Mouse (Mus musculus): ENCODE results near the gene Ccdc14.
"Not testable (repeated sequence)": the region's sequence is repeated elsewhere in the genome, so short reads cannot be mapped to it uniquely, and the experiment has no call there.

Gene Ccdc14

GRCm38 (mm10) chr16:34690334-34691144 is at the start of gene Ccdc14:
Gene Ccdc14, plus strand, starts transcription at chr16:34690616.
- DNase-seq (ENCODE audit: low read depth): peak; percentile 90

- no peak for DNase-seq (ENCODE audit: low read depth)
These were observed 46.7 kb upstream of the Ccdc14 start for GRCm38 (mm10) chr16:34643511-34644259.

- no peak for DNase-seq (ENCODE audit: low read depth)
These were observed 40.8 kb upstream of the Ccdc14 start, which contains the start of gene Ropn1 for GRCm38 (mm10) chr16:34649621-34650020. Gene Ropn1, plus strand, starts transcription at chr16:34649921.

- DNase-seq (ENCODE audit: low read depth): no peak
These were observed 37.4 kb upstream of the Ccdc14 start for GRCm38 (mm10) chr16:34653023-34653422.

- not testable (repeated sequence) for DNase-seq (ENCODE audit: low read depth)
These were observed 32.9 kb upstream of the Ccdc14 start for GRCm38 (mm10) chr16:34657566-34657965.

GRCm38 (mm10) chr16:34657983-34658382 is 32.4 kb upstream of the Ccdc14 start:
- DNase-seq (ENCODE audit: low read depth): no peak

GRCm38 (mm10) chr16:34658388-34658787 is 32.0 kb upstream of the Ccdc14 start:
- no peak for DNase-seq (ENCODE audit: low read depth)

GRCm38 (mm10) chr16:34664553-34664952 is 25.9 kb upstream of the Ccdc14 start:
- DNase-seq (ENCODE audit: low read depth): no peak

GRCm38 (mm10) chr16:34667031-34667726 is 23.2 kb upstream of the Ccdc14 start:
- peak; percentile 59 for DNase-seq (ENCODE audit: low read depth)

GRCm38 (mm10) chr16:34668341-34668740 is 22.1 kb upstream of the Ccdc14 start:
- DNase-seq (ENCODE audit: low read depth): no peak

- no peak for DNase-seq (ENCODE audit: low read depth)
These were observed 18.4 kb upstream of the Ccdc14 start for GRCm38 (mm10) chr16:34671966-34672365.

- DNase-seq (ENCODE audit: low read depth): no peak
These were observed 17.6 kb upstream of the Ccdc14 start for GRCm38 (mm10) chr16:34672822-34673221.

- no peak for DNase-seq (ENCODE audit: low read depth)
These were observed 16.1 kb upstream of the Ccdc14 start for GRCm38 (mm10) chr16:34674365-34674764.

- DNase-seq (ENCODE audit: low read depth): no peak
These were observed 8.6 kb upstream of the Ccdc14 start for GRCm38 (mm10) chr16:34681823-34682222.

GRCm38 (mm10) chr16:34689879-34690278 is 537 bp upstream of the Ccdc14 start:
- DNase-seq (ENCODE audit: low read depth): no peak

- DNase-seq (ENCODE audit: low read depth): no peak
These were observed 740 bp downstream of the Ccdc14 start for GRCm38 (mm10) chr16:34691156-34691555.

- DNase-seq (ENCODE audit: low read depth): no peak
These were observed 4.1 kb downstream of the Ccdc14 start for GRCm38 (mm10) chr16:34694477-34694876.

GRCm38 (mm10) chr16:34698721-34699120 is 8.3 kb downstream of the Ccdc14 start:
- DNase-seq (ENCODE audit: low read depth): not testable (repeated sequence)

- peak; percentile 71 for DNase-seq (ENCODE audit: low read depth)
These were observed 9.9 kb downstream of the Ccdc14 start for GRCm38 (mm10) chr16:34700165-34700827.

- no peak for DNase-seq (ENCODE audit: low read depth)
These were observed 10.4 kb downstream of the Ccdc14 start for GRCm38 (mm10) chr16:34700828-34701216.

GRCm38 (mm10) chr16:34706019-34706418 is 15.6 kb downstream of the Ccdc14 start:
- no peak for DNase-seq (ENCODE audit: low read depth)

- DNase-seq (ENCODE audit: low read depth): no peak
These were observed 16.1 kb downstream of the Ccdc14 start for GRCm38 (mm10) chr16:34706487-34706946.

Data from c-Kit-positive CD71-negative TER-119-negative erythroid progenitor cells, embryonic 14.5 days (primary cell).